Mouse (Mus musculus): ENCODE measurements at regions not wholly inside any gene's neighbourhood (a gene's known extent, or its start where the extent isn't known, plus 50 kb on each side); places are given as distances from the start of the nearest gene placed in this dataset.

DNA sequence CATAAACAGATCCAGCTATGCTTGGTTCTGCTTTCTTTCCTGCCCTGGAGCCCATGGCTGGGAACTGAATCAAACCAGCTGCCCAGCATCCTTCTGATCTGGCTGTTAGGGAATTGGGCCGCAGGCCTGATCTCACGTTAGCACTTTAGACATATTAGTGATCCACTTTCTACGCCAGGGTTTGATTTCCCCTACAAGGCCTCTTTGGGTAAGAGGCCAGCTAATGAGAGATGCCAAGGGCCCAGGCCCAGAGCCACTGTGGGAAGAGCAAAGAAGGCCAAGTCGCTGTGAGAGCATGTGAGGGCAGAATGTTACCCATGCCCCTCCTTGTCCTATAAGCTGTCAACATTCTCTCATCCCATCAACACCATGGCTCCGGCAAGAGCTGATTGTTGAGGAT lies 116.3 kb downstream of the Olfm1 start:
- TF ChIP-seq BHLHE40 (IDR thresholded peaks at IDR 0.05; ENCODE audit: borderline replicate concordance, low read depth, low read length) (no peak), POLR2A (IDR thresholded peaks at IDR 0.05; ENCODE audit: control insufficient read depth in 1 of 2, insufficient read depth in 1 of 2, low read depth in 1 of 2, low read length in 2 of 2, poor library complexity in 1 of 2) (no peak), EP300 (IDR thresholded peaks at IDR 0.05; ENCODE audit: low read depth in 1 of 2, low read length in 2 of 2) (no peak), CTCF (IDR thresholded peaks at IDR 0.05 in 2 of 3, conservative IDR thresholded peaks at IDR 0.05 in 1 of 3; ENCODE audit: control insufficient read depth in 1 of 3, insufficient read depth in 1 of 3, low read depth in 2 of 3, low read length in 3 of 3, poor library complexity in 1 of 3, severe bottlenecking in 1 of 3) (no peak), MXI1 (IDR thresholded peaks at IDR 0.05; ENCODE audit: low read depth, low read length) (no peak), MAX (IDR thresholded peaks at IDR 0.05; ENCODE audit: low read length) (no peak), USF1 (IDR thresholded peaks at IDR 0.05; ENCODE audit: low read depth, low read length) (no peak), ZC3H11A (IDR thresholded peaks at IDR 0.05; ENCODE audit: low read depth, low read length) (no peak)
